Mouse (Mus musculus): ENCODE results near the gene Crlf1. TPM values are rescaled to one million over a fixed set of nuclear protein-coding genes. Genes with fewer than 3 reads are reported as not detected.

Gene Crlf1
- polyA plus RNA-seq, 1 experiment = 6.9 TPM

- no peak for DNase-seq (ENCODE audit: low read depth)
Observed at GRCm38 (mm10) chr8:70468733-70469132, 24.2 kb upstream of the Crlf1 start.

- no peak for DNase-seq (ENCODE audit: low read depth)
Observed at GRCm38 (mm10) chr8:70469295-70469916, 23.6 kb upstream of the Crlf1 start.

GRCm38 (mm10) chr8:70469938-70470337 lies 23.0 kb upstream of the Crlf1 start:
- DNase-seq (ENCODE audit: low read depth) = no peak

- no peak for DNase-seq (ENCODE audit: low read depth)
Observed at GRCm38 (mm10) chr8:70471856-70472255, 21.1 kb upstream of the Crlf1 start.

GRCm38 (mm10) chr8:70476333-70477268 lies 16.4 kb upstream of the Crlf1 start, which contains the start of gene Klhl26:
TSS of gene Klhl26 (minus strand) at chr8:70476968.
- peak; percentile 79 for DNase-seq (ENCODE audit: low read depth)

- DNase-seq (ENCODE audit: low read depth) = peak; percentile 28
Observed at GRCm38 (mm10) chr8:70477269-70477982, 15.5 kb upstream of the Crlf1 start.

GRCm38 (mm10) chr8:70481908-70482307 lies 11.1 kb upstream of the Crlf1 start:
- DNase-seq (ENCODE audit: low read depth) = no peak

GRCm38 (mm10) chr8:70482943-70483342 lies 10.0 kb upstream of the Crlf1 start:
- no peak for DNase-seq (ENCODE audit: low read depth)

GRCm38 (mm10) chr8:70486191-70486681 lies 6.7 kb upstream of the Crlf1 start:
- DNase-seq (ENCODE audit: low read depth) = no peak

- DNase-seq (ENCODE audit: low read depth) = no peak
Observed at GRCm38 (mm10) chr8:70486941-70487520, 5.9 kb upstream of the Crlf1 start, which contains the start of gene Tmem59l. TSS of gene Tmem59l (minus strand) at chr8:70487358.

- no peak for DNase-seq (ENCODE audit: low read depth)
Observed at GRCm38 (mm10) chr8:70487993-70488796, 4.8 kb upstream of the Crlf1 start.

GRCm38 (mm10) chr8:70488931-70489470 lies 4.0 kb upstream of the Crlf1 start:
- no peak for DNase-seq (ENCODE audit: low read depth)

GRCm38 (mm10) chr8:70489576-70489975 lies 3.4 kb upstream of the Crlf1 start:
- DNase-seq (ENCODE audit: low read depth) = no peak

GRCm38 (mm10) chr8:70490061-70490879 lies 2.7 kb upstream of the Crlf1 start:
- DNase-seq (ENCODE audit: low read depth) = no peak

GRCm38 (mm10) chr8:70490880-70491495 lies 2.0 kb upstream of the Crlf1 start:
- DNase-seq (ENCODE audit: low read depth) = no peak

GRCm38 (mm10) chr8:70493692-70494415 lies 896 bp downstream of the Crlf1 start:
- DNase-seq (ENCODE audit: low read depth) = no peak

- DNase-seq (ENCODE audit: low read depth) = no peak
Observed at GRCm38 (mm10) chr8:70494416-70494945, 1.5 kb downstream of the Crlf1 start.

All from gonadal fat pad, adult 2 months (tissue).